Mouse (Mus musculus) kidney, postnatal 10 days (tissue): ENCODE results near the gene Bpifb4.

ENCODE experiments used
- DNase-seq: peaks from one replicate; pipeline ENCODE4 v3.0.0; 2021; ENCODE audit warnings: mixed read lengths

Gene Bpifb4

GRCm38 (mm10) chr2:154005734-154006133 lies 67.7 kb downstream of the Bpifb4 start:
- DNase-seq, result no peak

- DNase-seq, result no peak
Measured at GRCm38 (mm10) chr2:154006331-154006730, 68.3 kb downstream of the Bpifb4 start.

- DNase-seq, result no peak
Measured at GRCm38 (mm10) chr2:154007381-154007780, 69.4 kb downstream of the Bpifb4 start.

GRCm38 (mm10) chr2:154007965-154008364 lies 70.0 kb downstream of the Bpifb4 start, which contains the start of gene Bpifa2:
Bpifa2 (plus strand) TSS chr2:154008265.
- no peak for DNase-seq
